Mouse (Mus musculus): ENCODE results near the gene Piwil1.
"Not testable (repeated sequence)": the region's sequence is repeated elsewhere in the genome, so short reads cannot be mapped to it uniquely, and the experiment has no call there.

Gene Piwil1

DNA sequence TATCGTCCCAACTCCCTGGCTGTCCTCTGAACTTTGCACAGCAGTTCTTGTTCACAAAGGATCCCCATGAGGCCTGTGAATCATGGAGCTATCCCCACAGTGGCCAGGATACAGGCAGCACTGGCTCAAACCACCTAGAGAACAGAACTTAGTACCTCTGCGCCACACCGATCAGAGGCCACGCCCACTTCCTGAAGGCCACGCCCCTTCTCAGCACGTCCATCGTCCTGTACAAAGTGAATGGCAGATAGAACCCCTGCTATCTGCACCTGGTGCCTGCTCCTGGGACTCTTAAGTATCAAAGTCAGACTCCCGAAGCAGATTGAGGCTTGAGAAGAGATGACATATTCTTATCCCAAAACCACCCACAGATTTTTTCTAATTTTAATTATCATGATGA, 8.3 kb downstream of the Piwil1 start:
- no peak for DNase-seq (ENCODE audit: low spot score)

DNA sequence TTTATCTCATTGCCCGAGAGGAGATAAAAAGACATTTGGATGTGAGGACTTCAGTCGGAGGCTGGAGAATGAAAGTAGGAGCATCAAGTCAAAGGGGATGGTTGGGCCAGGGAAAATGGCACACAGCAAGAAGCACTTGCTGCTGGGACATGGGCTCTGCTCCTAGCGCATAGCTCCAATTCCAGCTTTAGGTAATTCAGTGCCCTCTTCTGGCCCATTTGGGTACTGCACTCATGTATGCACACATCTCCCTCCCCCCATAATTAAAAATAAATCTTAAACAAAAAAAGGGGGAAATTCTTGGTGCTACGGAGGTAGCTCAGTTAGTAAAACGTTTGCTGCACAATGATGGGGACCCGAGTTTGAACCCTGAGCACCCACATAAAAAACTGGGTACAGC, 9.5 kb downstream of the Piwil1 start:
- DNase-seq (ENCODE audit: low spot score): no peak

DNA sequence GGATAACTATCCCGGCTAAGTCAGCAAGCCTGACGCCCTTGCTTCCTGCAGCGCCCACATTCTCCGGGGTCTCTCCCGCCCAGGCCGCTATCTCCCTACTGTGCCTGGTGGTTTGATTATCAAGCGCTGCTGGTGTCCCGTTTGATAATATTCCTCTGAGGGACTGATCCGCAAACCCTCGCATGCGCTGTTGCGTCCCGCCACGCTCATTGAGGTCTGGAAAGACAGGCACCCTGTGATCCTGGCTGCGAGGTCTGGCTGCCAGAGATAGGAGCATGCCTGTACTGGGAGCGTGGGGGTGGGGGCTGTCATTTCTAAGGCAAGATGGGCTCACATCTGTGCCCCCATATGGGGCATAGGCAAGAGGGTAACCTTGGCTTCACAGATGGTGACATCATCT, 12.8 kb downstream of the Piwil1 start:
- no peak for DNase-seq (ENCODE audit: low spot score)

GRCm38 (mm10) chr5:128720461-128720860, 18.1 kb downstream of the Piwil1 start:
- not testable (repeated sequence) for DNase-seq (ENCODE audit: low spot score)

- DNase-seq (ENCODE audit: low spot score): no peak
These were observed 27.0 kb downstream of the Piwil1 start for GRCm38 (mm10) chr5:128729341-128729740.

- peak; percentile 17 for DNase-seq (ENCODE audit: low spot score)
These were observed 28.3 kb downstream of the Piwil1 start for GRCm38 (mm10) chr5:128730634-128731033.

GRCm38 (mm10) chr5:128732416-128733014, 30.2 kb downstream of the Piwil1 start:
- peak; percentile 11 for DNase-seq (ENCODE audit: low spot score)

- peak; percentile 51 for DNase-seq (ENCODE audit: low spot score)
These were observed 31.6 kb downstream of the Piwil1 start for GRCm38 (mm10) chr5:128733955-128734354.

- no peak for DNase-seq (ENCODE audit: low spot score)
These were observed 33.6 kb downstream of the Piwil1 start for GRCm38 (mm10) chr5:128735921-128736320.

DNA sequence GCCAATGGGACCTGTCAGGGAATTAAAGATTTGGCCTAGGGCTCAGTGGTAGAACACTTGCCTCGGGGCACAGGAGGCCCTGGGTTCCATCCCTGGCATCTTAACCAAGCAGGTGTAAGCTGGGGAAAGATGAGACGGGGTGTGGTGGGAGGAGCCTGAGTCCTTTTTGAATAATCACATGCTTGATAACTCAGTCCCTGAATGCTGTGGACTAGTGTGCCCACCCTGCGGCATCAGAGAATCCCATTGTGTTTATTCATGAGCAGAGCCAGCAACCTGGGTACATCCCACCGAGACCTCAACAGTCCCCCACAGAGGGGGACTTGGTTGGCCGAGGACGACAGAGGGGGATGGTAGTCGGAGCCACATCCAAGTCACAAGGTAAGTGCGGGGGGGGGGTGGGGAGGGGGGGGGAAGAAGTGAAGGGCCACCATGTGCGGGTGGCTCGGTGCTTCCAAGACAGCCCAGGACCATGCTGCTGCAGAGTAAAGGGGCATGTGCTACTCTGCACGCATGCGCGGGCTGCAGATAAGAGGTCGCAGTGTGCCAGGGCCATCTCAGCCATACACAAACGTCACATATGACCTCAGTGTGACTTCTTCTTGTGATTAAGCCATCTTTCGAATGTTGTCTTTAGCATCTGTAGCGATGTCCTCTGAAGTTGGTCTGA, 37.0 kb downstream of the Piwil1 start:
- no peak for DNase-seq (ENCODE audit: low spot score)

GRCm38 (mm10) chr5:128739838-128740171, 37.5 kb downstream of the Piwil1 start:
- DNase-seq (ENCODE audit: low spot score): no peak

- no peak for DNase-seq (ENCODE audit: low spot score)
These were observed 42.0 kb downstream of the Piwil1 start for GRCm38 (mm10) chr5:128744351-128744750.

DNA sequence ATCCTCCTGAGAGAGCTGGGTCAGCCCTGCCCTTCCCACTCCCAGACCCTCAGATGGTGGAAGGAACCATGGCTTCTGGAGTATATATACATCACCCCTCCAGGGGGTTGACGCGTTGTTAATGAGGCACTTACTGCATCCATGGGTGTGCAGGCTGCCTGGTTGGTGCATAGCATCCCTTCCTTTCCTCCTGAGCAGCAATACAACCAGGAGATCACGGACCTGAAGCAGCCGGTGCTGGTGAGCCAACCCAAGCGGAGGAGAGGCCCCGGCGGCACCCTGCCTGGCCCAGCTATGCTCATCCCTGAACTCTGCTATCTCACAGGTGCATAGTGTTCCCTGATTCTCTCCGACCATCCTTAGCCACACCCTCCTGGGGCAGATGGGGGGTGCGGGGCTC, 42.9 kb downstream of the Piwil1 start:
- DNase-seq (ENCODE audit: low spot score): no peak

- DNase-seq (ENCODE audit: low spot score): no peak
These were observed 43.9 kb downstream of the Piwil1 start for GRCm38 (mm10) chr5:128746261-128746660.

GRCm38 (mm10) chr5:128761118-128761517, 58.8 kb downstream of the Piwil1 start:
- DNase-seq (ENCODE audit: low spot score): no peak

DNA sequence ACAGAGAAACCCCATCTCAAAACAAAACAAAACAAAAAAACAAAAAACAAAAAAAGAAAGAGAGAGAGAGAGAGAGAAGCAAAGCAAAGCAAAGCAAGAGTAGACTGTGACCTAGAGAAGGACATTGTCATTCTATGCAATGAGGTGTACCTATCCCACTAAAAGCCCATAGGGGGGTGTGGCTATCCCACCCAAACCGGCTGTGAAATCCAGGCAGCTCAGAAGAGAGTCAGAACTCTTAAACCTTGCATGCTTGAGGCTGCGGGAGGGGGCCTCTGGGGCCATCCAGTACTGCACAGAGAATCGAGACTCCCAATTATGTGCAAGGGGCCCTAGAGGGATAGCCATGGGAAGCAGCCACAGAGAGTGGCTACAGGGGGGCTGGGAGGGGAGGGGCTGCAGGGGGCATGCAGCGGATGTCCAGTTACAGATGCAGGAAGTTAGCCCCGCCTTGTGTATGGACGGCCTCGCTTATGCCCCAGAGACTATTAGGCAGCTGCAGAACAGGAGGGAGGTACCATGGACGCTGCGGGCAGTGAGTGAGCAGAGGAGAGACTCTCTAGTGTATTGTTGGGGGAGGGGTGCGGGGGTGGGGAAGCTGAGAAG, 66.8 kb downstream of the Piwil1 start:
- DNase-seq (ENCODE audit: low spot score): peak; percentile 53

DNA sequence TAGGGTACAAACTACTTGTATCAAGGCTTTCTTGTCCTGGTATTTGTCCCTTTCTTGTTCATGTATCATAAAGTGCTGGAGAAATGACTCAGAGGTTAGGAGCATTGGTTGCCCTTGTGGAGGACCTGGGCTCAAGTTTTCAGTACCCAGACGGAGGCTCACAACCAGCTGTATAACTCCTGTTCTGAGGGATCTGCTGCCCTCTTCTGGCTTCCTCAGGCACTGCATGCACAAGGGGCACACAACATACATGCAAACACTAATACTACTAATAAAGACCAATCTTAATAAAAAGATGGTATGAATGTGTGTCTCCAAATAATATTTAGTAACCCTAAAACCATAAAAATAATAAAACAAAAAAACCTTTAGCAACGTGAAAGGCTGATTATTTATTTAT, 74.1 kb downstream of the Piwil1 start:
- DNase-seq (ENCODE audit: low spot score): no peak

DNA sequence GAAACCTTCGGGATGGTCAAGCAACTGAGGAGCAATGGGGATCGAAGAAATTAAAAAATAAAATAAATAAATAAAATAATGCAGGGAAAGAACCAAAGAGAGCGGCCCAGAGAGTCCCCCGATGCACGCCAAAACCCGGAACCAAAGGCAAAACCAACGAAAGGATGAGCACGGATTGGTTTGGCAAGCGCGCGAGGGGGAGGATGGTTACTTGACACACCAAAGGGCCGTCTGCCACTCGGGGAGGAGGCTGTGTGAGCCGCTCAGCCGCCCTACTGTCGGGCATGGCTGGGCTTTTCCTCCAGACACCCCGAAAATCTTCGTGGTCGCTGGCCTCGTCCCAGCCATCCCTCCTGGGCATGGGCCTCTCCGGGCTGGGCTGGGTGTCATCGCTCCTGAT, 79.3 kb downstream of the Piwil1 start:
- no peak for DNase-seq (ENCODE audit: low spot score)

GRCm38 (mm10) chr5:128800592-128800991, 98.3 kb downstream of the Piwil1 start:
- no peak for DNase-seq (ENCODE audit: low spot score)
